Mouse (Mus musculus): ENCODE measurements at regions not wholly inside any gene's neighbourhood (a gene's known extent, or its start where the extent isn't known, plus 50 kb on each side); places are given as distances from the start of the nearest gene placed in this dataset.

DNA sequence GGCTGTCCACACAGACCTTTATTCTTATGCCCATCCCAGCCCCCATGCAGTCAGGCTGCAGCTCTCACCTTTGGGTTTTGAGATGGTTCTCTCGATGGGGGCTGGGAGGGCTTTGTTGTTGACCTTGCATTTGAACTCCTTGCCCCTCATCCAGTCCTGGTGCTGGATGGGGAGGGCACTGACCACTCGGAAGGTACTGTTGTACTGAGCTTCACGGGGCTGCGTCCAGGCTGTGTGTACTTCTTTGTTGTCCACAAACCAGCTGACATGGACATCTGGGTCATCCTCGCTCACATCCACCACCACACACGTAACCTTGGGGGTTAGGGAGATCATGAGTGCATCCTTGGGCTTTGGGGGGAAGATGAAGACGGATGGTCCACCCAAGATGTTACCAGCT lies 129.3 kb upstream of the Adam6b start:
- TF ChIP-seq CTCF (IDR thresholded peaks at IDR 0.05; ENCODE audit: insufficient read depth, low read depth, low read length) (no peak), POLR2A (IDR thresholded peaks at IDR 0.05; ENCODE audit: insufficient read depth, low read depth, low read length) (no peak)
